ENCODE assay signal across 27 mouse cellular contexts in genomic region chr2:122093844-122094243, GRCm38 (mm10).
"Had no signal": no experiment of that assay in that cellular context is flagged by ENCODE, and none has a peak within 500 bp of the region (broad histone marks: within the 10 kb centered on the region; RNA-seq: fewer than 3 reads in every experiment).

No protein-coding gene starts in this region.

- DNase-seq: cerebellum, adult 2 months; cerebellum, adult 8-10 months; cerebellum, adult 9-10 months; cerebellum, adult 9-11 months; cerebellum, postnatal 10 days; cerebellum, postnatal 14 days; cerebellum, postnatal 25 days; cerebellum, postnatal 36 days; embryo, embryonic 11 days; forebrain, postnatal 0 days; gastrocnemius, adult 2 months; gastrocnemius, postnatal 10 days; gastrocnemius, postnatal 14 days; gastrocnemius, postnatal 25 days; gastrocnemius, postnatal 36 days; heart, adult 11 months; heart, adult 18-20 months; heart, adult 2 months had no signal

- H3K27me3 ChIP-seq: embryonic facial prominence, embryonic 12.5 days; embryonic facial prominence, embryonic 13.5 days; embryonic facial prominence, embryonic 15.5 days; forebrain, embryonic 12.5 days; forebrain, embryonic 13.5 days; forebrain, embryonic 15.5 days had no signal

- H3K4me3 ChIP-seq: embryonic facial prominence, embryonic 10.5 days; embryonic facial prominence, embryonic 12.5 days; embryonic facial prominence, embryonic 13.5 days; embryonic facial prominence, embryonic 15.5 days; erythroblast, embryonic 14.5 days; forebrain, embryonic 10.5 days; forebrain, embryonic 12.5 days; forebrain, embryonic 13.5 days; forebrain, embryonic 15.5 days; gastrocnemius, adult 2 months; heart, adult 2 months had no signal

- H3K4me1 ChIP-seq: embryonic facial prominence, embryonic 10.5 days; embryonic facial prominence, embryonic 12.5 days; embryonic facial prominence, embryonic 13.5 days; embryonic facial prominence, embryonic 15.5 days; forebrain, embryonic 10.5 days; forebrain, embryonic 12.5 days; forebrain, embryonic 13.5 days; forebrain, embryonic 15.5 days had no signal

- H3K9ac ChIP-seq: embryonic facial prominence, embryonic 12.5 days; embryonic facial prominence, embryonic 13.5 days; embryonic facial prominence, embryonic 15.5 days; forebrain, embryonic 12.5 days; forebrain, embryonic 13.5 days; forebrain, embryonic 15.5 days; forebrain, postnatal 0 days had no signal

- H3K27ac ChIP-seq: embryonic facial prominence, embryonic 10.5 days; embryonic facial prominence, embryonic 12.5 days; embryonic facial prominence, embryonic 13.5 days; embryonic facial prominence, embryonic 15.5 days; forebrain, embryonic 10.5 days; forebrain, embryonic 12.5 days; forebrain, embryonic 13.5 days; forebrain, embryonic 15.5 days; gastrocnemius, adult 2 months; heart, adult 2 months had no signal
